Mouse (Mus musculus): ENCODE measurements around the gene Megf11. TPM values are rescaled to one million over a fixed set of nuclear protein-coding genes. Genes with fewer than 3 reads are reported as not detected.

The Megf11 gene
- polyA plus RNA-seq, 1 experiment: 6.2 TPM

DNA sequence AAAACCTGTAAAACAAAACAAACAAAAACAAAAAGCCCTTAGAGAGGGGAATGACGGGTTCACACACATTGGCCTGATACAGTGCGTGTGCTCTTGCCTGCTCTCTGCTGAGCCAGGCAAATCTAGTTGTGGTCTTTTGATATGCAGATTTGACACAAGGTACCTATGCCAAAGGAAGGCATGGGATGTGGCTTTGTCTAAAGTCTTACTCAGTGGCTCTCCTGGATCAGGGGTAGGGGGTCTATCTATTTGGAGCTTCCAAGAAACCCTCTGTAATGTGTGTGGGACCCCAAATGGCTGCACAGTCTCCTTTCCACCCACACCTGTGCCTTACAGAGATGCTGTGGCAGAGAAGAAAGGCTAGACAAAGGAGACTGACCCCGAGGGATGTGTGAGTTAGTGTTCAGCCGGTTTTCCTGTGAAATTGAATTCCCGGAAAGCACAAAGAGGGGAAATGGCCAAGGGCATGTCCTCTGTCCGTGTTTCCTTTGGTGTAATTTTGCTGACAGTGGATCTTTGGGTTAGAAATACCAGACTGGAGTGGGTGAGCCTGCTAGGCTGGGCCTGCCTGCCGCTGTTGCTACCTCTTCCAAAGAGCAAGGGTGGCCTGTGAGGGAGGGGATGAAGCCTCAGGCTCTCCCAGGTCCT is 161.0 kb downstream of the Megf11 start:
- TF ChIP-seq CTCF (IDR thresholded peaks at IDR 0.05; ENCODE audit: extremely low read depth, insufficient read depth, low read length) (no peak), POLR2A (IDR thresholded peaks at IDR 0.05; ENCODE audit: extremely low read depth, insufficient read depth, low read length) (no peak)
- no peak overlapping the region for H3K4me3 ChIP-seq (ENCODE audit: insufficient read depth, low read length)
- no peak overlapping the region for H3K27ac ChIP-seq (ENCODE audit: insufficient read depth, low read length)
- no peaks in the 10 kb centered on the region for H3K4me1 ChIP-seq (ENCODE audit: control insufficient read depth, insufficient read depth, low read length)

GRCm38 (mm10) chr9:64548332-64548731 is 162.9 kb downstream of the Megf11 start:
- H3K4me1 ChIP-seq (ENCODE audit: control insufficient read depth, insufficient read depth, low read length): no peaks in the 10 kb centered on the region
- H3K27ac ChIP-seq (ENCODE audit: insufficient read depth, low read length): no peak overlapping the region
- no peak for TF ChIP-seq POLR2A (IDR thresholded peaks at IDR 0.05; ENCODE audit: extremely low read depth, insufficient read depth, low read length)
- no peak for TF ChIP-seq CTCF (IDR thresholded peaks at IDR 0.05; ENCODE audit: extremely low read depth, insufficient read depth, low read length)
- no peak overlapping the region for H3K4me3 ChIP-seq (ENCODE audit: insufficient read depth, low read length)

GRCm38 (mm10) chr9:64551307-64551706 is 165.9 kb downstream of the Megf11 start:
- TF ChIP-seq POLR2A (IDR thresholded peaks at IDR 0.05; ENCODE audit: extremely low read depth, insufficient read depth, low read length): no peak
- TF ChIP-seq CTCF (IDR thresholded peaks at IDR 0.05; ENCODE audit: extremely low read depth, insufficient read depth, low read length): no peak
- no peak overlapping the region for H3K4me3 ChIP-seq (ENCODE audit: insufficient read depth, low read length)
- H3K27ac ChIP-seq (ENCODE audit: insufficient read depth, low read length): no peak overlapping the region
- H3K4me1 ChIP-seq (ENCODE audit: control insufficient read depth, insufficient read depth, low read length): no peaks in the 10 kb centered on the region

DNA sequence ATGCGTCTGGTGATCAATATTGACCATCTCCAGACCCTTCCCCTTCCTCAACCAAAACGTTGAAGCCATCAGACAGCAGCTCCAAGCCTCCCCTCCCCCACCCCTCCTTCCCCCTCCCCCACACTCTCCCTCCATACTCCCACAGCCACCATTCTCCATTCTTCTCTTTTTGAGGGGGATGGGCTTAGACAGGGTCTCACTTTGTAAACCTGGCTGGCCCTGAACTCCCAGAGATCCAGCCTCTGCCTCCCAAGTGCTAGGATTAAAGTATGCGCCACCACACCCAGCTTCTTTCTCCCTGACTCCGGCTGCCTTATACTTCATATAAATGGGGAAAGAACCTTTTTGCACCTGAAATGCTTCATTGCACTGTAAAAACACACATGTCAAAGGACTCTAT is 166.6 kb downstream of the Megf11 start:
- H3K27ac ChIP-seq (ENCODE audit: insufficient read depth, low read length): no peak overlapping the region
- TF ChIP-seq CTCF (IDR thresholded peaks at IDR 0.05; ENCODE audit: extremely low read depth, insufficient read depth, low read length) (no peak), POLR2A (IDR thresholded peaks at IDR 0.05; ENCODE audit: extremely low read depth, insufficient read depth, low read length) (no peak)
- H3K4me1 ChIP-seq (ENCODE audit: control insufficient read depth, insufficient read depth, low read length): no peaks in the 10 kb centered on the region
- H3K4me3 ChIP-seq (ENCODE audit: insufficient read depth, low read length): no peak overlapping the region

DNA sequence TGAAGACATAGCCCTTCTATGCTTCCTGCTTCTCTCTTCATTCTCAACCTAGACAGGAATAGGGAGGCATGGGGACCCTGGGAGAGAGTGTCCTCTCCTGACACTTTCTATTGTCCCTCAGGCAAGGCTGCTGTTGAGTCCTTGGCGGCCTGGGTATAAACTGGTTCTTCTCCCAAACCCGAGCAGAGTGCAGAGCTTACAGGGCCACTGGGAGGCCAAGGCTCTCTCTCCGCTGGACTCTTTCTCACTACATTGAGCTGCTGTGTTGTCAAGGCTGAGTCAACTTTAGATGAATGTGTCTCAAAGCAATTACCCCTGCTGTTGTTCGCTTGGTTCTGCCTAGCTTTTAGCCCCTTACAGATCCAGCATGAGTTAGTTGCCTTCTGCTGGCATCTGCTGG is 168.0 kb downstream of the Megf11 start:
- H3K4me1 ChIP-seq (ENCODE audit: control insufficient read depth, insufficient read depth, low read length): no peaks in the 10 kb centered on the region
- no peak overlapping the region for H3K4me3 ChIP-seq (ENCODE audit: insufficient read depth, low read length)
- TF ChIP-seq CTCF (IDR thresholded peaks at IDR 0.05; ENCODE audit: extremely low read depth, insufficient read depth, low read length) (no peak), POLR2A (IDR thresholded peaks at IDR 0.05; ENCODE audit: extremely low read depth, insufficient read depth, low read length) (no peak)
- no peak overlapping the region for H3K27ac ChIP-seq (ENCODE audit: insufficient read depth, low read length)

DNA sequence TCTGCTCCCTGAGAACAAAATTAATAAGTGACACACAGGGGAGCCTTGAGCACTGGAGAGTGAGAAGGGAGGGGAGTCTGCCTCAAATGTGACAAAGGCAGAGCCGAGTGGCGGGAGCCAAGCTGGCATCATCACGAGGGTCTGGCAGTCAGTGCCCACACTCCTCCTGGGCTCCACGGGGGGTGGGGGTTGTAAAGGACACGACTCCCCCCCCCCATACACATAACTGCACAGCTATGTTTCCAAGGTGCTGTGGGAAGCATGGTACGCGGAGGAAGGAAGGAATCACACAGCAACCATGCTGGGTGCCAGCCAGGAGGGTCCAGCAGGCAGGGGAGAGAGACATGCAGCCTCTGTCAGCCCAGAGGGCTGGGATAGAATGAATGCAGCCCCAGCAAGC is 170.2 kb downstream of the Megf11 start:
- TF ChIP-seq POLR2A (IDR thresholded peaks at IDR 0.05; ENCODE audit: extremely low read depth, insufficient read depth, low read length) (no peak), CTCF (IDR thresholded peaks at IDR 0.05; ENCODE audit: extremely low read depth, insufficient read depth, low read length) (no peak)
- H3K4me3 ChIP-seq (ENCODE audit: insufficient read depth, low read length): no peak overlapping the region
- H3K4me1 ChIP-seq (ENCODE audit: control insufficient read depth, insufficient read depth, low read length): no peaks in the 10 kb centered on the region
- no peak overlapping the region for H3K27ac ChIP-seq (ENCODE audit: insufficient read depth, low read length)

- TF ChIP-seq CTCF (IDR thresholded peaks at IDR 0.05; ENCODE audit: extremely low read depth, insufficient read depth, low read length): no peak
- TF ChIP-seq POLR2A (IDR thresholded peaks at IDR 0.05; ENCODE audit: extremely low read depth, insufficient read depth, low read length): no peak
Observed at GRCm38 (mm10) chr9:64557110-64557745, 171.8 kb downstream of the Megf11 start.

DNA sequence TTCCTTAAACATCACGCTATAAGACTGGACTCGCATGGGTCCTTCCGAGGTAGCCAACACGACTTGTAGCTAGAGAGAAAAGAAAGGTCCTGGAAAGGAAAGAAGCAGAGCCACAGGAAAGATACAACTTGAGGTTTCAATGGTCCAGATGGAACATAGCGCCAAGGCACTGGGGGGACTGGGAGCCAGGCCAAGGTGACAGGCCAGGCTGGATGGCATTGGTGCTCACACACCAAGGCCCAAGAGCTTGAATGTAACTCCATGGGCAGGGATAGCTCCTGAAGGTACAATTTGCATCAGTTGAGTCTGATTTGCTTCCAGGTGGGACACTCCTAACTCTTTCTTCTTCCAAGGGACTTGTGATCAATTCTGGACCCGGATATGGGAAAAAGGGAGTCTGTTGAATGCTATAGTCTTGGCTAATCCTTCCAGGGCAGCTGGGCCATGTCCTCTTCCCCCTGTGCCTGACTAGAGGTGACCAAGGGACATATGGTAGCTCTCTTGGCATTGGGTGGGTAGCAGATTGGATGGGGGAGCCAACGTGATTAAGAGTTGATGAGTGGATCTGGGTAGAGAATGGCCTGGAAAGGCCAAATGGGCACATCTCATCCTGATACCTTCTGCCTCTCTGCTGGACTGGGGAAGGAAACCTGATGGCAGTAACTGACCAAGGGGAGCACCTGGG is 172.6 kb downstream of the Megf11 start:
- H3K4me1 ChIP-seq (ENCODE audit: control insufficient read depth, insufficient read depth, low read length): no peaks in the 10 kb centered on the region
- H3K27ac ChIP-seq (ENCODE audit: insufficient read depth, low read length): no peak overlapping the region
- H3K4me3 ChIP-seq (ENCODE audit: insufficient read depth, low read length): no peak overlapping the region
- TF ChIP-seq POLR2A (IDR thresholded peaks at IDR 0.05; ENCODE audit: extremely low read depth, insufficient read depth, low read length): no peak
- TF ChIP-seq CTCF (IDR thresholded peaks at IDR 0.05; ENCODE audit: extremely low read depth, insufficient read depth, low read length): no peak

More at GRCm38 (mm10) chr9:64557110-64557745, 171.8 kb downstream of the Megf11 start:
- no peak overlapping the region for H3K27ac ChIP-seq (ENCODE audit: insufficient read depth, low read length)
- H3K4me1 ChIP-seq (ENCODE audit: control insufficient read depth, insufficient read depth, low read length): no peaks in the 10 kb centered on the region
- H3K4me3 ChIP-seq (ENCODE audit: insufficient read depth, low read length): no peak overlapping the region

DNA sequence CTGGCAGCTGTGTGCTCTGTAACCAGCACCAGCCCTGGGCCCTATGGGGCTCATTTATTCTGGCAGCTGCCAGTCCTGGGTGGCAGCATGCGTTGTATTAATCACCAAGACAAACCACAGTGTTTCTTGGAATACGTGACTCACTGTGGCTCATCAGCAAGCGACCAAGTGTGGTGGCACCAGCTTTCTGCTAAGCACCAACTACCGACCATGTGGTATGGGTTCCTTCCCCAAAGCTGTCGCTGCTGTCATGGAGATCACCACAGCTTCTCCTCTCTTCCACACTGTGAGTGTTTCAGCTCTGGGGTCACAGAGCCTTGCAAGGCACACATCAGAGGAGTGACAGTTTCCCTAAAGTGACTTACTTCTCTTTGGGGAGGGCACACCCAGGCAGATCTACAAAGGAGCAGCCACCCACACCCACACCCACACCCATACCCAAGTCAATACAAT is 178.9 kb downstream of the Megf11 start:
- TF ChIP-seq POLR2A (IDR thresholded peaks at IDR 0.05; ENCODE audit: extremely low read depth, insufficient read depth, low read length): no peak
- no peak for TF ChIP-seq CTCF (IDR thresholded peaks at IDR 0.05; ENCODE audit: extremely low read depth, insufficient read depth, low read length)
- no peaks in the 10 kb centered on the region for H3K4me1 ChIP-seq (ENCODE audit: control insufficient read depth, insufficient read depth, low read length)
- no peak overlapping the region for H3K4me3 ChIP-seq (ENCODE audit: insufficient read depth, low read length)
- H3K27ac ChIP-seq (ENCODE audit: insufficient read depth, low read length): no peak overlapping the region
